Mouse (Mus musculus) frontal cortex, postnatal 36 days (tissue): Measurements from ENCODE around the gene Acot12.
A peak's percentile ranks its signal among the peaks of the same experiment; 100 is the strongest.

Source experiments
- DNase-seq, 2 experiments: peaks; one replicate each; pipeline ENCODE4 v3.0.0; 2022; ENCODE audit warnings: low spot score in 2 of 2

The Acot12 gene

DNA sequence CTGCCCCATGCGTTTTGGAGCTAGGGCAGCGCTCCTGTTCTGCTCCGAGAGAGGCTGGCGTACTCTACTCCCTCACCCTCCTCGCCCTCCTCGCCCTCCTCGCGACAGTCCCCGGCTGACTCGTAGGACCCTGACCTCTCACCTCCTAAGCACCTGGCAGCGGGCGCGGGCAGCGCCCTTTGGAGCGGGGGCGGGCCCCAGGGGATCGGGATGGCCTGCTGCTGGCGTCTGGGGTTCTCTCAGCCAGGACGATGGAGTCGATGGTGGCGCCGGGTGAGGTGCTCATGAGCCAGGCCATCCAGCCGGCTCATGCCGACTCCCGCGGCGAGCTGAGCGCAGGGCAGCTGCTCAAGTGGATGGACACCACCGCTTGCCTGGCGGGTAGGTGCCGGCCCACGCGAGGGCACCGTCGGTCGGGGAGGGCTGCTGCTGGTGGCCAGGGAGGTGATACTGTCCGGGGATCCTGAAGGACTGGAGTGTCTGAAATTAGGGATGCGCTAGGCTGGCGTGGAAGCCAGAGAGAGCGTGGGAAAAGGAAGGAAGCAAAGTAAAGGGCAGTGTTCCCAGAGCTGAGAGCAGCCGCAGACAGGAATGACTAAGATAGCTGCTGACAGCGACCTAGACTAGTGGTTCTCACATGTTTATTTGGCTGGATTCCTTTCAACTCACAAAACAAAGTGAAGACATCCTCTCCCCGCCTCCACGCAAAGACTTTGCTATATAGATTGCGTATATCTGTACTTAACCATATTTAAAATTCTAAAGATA, at the start of gene Acot12:
Acot12 (plus strand) TSS at position 233 of the 768 bp plus-strand sequence.
- DNase-seq, result peak; percentile 31

GRCm38 (mm10) chr13:91693615-91694014, 47.7 kb upstream of the Acot12 start:
- no peak for DNase-seq

GRCm38 (mm10) chr13:91695406-91695805, 45.9 kb upstream of the Acot12 start:
- no peak for DNase-seq

- DNase-seq, result no peak
These were observed 45.1 kb upstream of the Acot12 start for GRCm38 (mm10) chr13:91696109-91696645.

DNA sequence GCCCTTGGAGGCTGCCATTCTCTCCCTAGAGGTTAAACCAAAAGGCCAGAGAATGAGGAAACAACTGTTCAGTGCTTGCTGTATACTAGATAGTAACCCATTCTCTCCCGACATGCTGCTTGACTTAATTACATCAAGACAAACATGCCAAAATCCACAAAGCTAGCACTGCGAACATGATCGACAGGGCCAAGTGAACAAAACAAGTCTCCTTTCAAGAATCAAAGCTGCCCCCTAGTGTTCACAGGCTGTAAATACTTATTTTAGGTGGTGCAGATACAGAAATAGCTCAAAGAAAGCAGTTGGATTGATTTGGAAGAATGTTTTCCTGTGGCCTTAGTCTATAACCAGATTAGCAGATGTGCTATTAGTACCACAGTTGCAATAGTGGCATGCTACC, 44.3 kb upstream of the Acot12 start:
- peak in 1 of 2 experiments; percentile 44 for DNase-seq

DNA sequence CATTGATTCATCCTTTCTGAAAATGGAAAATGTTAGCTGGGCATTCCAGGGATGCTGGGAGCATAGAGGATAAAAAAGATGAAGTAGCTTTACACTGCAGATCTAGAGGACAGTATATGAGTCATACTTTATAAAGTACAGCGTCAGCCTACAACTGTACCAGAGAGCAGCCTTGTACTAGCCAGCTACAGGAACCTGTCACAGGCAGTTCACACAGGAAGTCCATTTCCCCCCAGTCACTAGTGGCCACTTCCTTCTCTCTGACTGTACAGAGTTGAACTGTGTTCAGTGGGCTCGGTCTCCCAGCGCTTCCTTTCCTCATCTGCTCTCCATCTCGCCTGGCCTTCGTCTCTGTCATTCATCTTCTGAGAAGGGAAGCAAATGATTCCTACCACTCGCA, 39.0 kb upstream of the Acot12 start:
- DNase-seq, result no peak

GRCm38 (mm10) chr13:91719487-91719886, 21.8 kb upstream of the Acot12 start:
- DNase-seq, result no peak

DNA sequence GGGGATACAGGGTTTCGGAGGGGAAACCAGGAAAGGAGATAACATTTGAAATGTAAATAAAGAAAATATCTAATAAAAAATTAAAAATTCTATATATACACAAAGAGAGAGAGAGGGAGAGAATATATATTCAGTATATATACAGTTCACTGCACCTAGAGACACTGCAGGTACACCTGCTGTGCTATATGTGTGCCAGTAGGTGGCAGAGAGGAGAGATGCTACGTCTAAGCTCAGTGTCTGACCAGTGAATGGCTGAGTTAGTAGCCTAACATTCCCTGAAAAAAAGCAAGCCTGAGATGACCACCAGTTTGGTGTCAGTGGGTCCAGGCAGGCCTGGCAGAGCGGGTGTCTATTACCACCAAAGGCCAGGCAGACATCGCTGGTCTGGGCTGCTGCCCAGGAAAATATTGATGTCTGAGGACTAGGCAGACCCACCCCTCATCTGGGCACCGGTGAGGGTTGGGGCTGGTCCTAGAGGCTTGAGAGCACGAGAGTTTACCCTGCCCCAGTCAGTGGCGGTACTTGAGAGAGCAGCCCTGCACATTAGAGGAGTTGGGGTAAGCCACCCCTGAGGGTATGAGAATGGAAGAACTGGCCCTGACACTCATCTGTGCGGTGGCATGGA, 18.1 kb upstream of the Acot12 start:
- no peak for DNase-seq

DNA sequence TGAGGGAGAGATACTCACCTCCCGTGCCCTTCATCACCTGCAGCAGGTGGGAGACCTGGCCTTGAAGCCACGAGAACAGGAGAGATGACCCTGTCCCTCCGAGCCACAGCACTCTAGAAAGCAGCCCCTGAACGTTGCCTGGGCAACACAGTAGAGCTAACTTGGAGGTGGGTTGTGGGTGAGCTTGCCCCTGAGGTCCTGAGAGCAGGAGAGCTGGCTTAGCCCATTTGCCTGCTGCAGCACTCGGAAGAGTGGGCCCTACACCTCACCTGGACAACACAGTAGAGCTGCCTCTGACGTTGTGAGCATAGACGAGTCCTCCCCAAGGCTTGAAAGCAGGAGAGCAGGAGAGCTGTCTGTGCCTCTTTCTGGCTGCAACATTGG, 17.6 kb upstream of the Acot12 start:
- no peak for DNase-seq

- no peak for DNase-seq
These were observed 17.1 kb upstream of the Acot12 start for GRCm38 (mm10) chr13:91724211-91724610.

DNA sequence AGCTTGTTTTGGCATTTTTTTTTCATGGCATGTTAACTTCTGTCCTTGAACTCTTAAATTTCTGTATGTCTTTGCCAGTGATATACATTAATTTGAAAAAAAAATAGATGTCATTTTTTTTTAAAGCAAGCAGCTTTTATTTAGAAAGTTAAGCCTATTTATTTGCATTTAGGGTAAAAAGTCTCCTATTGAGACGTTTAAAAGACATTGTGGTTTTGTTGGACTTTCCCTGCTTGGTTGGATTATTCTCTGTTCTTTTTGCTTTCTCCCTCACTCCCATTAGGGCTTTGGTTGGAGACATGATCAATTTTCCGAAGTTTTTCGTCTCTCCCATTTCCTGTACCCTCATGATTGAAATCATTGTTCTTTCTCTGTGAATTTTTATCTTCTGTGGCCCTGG, 16.2 kb upstream of the Acot12 start:
- no peak for DNase-seq

DNA sequence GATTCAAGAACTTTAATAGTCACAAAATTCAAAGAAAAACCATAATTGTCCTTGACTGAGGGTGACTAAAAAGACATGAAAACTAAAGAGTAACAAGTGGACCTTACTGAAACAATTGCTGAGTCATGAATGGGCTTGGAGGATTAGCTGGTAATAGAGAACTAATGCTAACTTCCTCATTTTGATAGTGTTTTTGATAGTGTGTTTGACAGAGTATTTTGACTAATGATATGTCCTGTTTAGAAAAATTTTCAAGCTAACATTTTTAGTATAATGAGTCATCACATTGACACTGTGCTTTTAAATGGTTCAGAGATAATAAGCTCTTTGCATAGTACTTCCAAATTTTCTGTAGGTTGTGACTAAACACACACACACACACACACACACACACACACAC, 13.4 kb upstream of the Acot12 start:
- DNase-seq, result no peak

DNA sequence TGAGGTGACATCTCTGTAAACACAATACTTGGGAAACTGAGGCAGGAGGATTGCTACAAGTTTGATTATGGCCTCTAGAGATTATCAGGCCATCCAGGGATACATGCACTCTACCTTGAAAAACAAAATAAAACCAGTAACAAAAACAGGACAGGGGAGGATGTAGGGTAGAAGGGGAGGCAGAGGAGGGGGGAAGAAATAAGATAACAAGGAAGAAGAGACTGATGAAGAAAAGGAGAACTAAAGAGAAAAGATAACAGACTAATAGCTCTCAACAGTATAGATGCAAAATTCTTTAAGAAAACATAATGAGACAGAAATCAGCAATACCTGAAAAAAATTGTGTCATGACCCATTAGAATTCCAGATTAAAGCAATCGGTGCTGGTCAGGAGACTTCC, 4.1 kb upstream of the Acot12 start:
- DNase-seq, result no peak

- no peak for DNase-seq
These were observed 461 bp upstream of the Acot12 start for GRCm38 (mm10) chr13:91740851-91741250.

GRCm38 (mm10) chr13:91743180-91743579, 1.9 kb downstream of the Acot12 start:
- DNase-seq, result no peak

GRCm38 (mm10) chr13:91746470-91746869, 5.2 kb downstream of the Acot12 start:
- no peak for DNase-seq

- no peak for DNase-seq
These were observed 7.1 kb downstream of the Acot12 start for GRCm38 (mm10) chr13:91748401-91748800.

DNA sequence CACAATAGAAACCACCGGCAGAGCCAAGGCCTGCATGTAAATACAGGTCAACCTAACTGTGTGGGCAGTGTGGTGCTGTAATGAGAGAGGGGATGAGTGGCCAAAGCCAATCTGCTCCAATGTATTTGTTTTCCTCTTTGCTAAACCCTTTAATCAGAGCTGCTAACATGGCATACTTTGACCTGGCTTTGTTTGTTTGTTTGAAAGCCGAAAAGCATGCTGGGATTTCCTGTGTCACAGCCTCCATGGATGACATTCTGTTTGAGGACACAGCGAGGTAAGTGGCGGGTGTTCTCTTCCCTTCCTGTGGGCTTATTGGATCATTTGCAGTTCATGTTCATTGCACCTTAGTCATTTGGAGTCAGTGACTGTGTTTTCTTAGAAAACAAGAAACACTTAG, 8.7 kb downstream of the Acot12 start:
- no peak for DNase-seq

GRCm38 (mm10) chr13:91753724-91754123, 12.4 kb downstream of the Acot12 start:
- DNase-seq, result no peak

- no peak for DNase-seq
These were observed 13.4 kb downstream of the Acot12 start for GRCm38 (mm10) chr13:91754762-91755161.

GRCm38 (mm10) chr13:91756230-91756629, 14.9 kb downstream of the Acot12 start:
- DNase-seq, result no peak

DNA sequence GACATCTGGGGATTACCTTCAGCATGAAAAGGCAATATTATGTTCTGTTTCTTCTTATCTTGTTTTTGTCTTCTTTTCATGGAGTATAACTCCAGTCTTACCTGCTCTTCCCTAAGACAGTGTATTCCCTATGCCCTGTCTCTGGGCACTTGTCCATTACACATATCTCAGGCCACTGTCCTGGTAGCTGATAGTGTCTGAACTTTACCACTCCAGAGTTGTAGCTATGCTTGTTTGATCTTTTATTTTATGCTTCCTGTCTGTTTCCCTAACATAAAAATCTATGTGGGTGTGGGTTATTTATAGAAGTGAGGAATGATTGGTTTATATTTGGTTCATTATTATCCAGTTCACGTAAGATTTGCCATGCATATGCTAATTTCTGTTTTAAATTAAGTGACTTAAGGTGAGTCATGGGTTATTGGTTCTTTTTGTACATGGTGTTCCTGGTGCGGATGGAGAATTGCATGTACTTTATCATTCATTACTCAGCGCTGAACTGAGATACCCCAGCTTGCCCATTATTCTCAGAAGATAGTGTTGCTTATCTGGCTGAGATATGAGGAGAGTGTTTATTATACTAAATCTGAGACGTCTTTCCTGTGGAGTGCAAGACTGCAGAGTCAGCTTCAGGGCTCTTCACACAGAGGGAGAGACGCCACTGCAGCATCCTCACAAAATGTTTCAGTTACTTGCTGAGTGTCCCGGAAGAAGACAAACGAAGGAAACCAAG, 17.2 kb downstream of the Acot12 start:
- no peak for DNase-seq

DNA sequence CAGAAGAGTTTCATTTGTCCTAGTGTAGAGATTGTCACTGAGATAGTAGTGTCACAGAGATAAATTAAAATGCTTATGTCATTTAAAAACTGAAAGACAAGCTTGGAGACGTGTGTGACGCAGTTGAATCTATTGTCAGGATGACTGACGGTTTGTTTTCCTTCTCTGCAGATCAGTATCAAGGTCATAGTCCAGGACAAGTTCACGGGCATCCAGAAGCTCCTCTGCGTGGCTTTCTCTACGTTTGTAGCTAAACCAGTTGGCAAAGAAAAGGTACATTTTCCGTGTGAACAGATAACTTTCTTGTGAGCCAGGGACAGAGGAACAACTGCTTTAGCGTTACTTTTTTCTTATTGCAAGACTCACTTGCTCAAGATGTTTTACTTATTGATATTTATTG, 18.5 kb downstream of the Acot12 start:
- DNase-seq, result no peak
